Mouse (Mus musculus) CH12.LX (cell line): ENCODE results near the gene Birc2.
"Not testable (repeated sequence)": the region's sequence is repeated elsewhere in the genome, so short reads cannot be mapped to it uniquely, and the experiment has no call there.

Source experiments
- CTCF ChIP-seq, 2 experiments: IDR thresholded peaks in 1 of 2; conservative IDR thresholded peaks in 1 of 2; 2 replicates each; pipeline ENCODE4 v1.5.1; 2011 to 2012; ENCODE audit warnings: low read depth in 2 of 2, low read length in 2 of 2, improper control_type of control experiment in 1 of 2, inconsistent platforms in 1 of 2, mild to moderate bottlenecking in 1 of 2, moderate library complexity in 1 of 2
- EP300 ChIP-seq: IDR thresholded peaks from 2 replicates; pipeline ENCODE4 v1.6.1; 2011; ENCODE audit warnings: low read length, improper control_type of control experiment
- KAT2A ChIP-seq: IDR thresholded peaks from 2 replicates; pipeline ENCODE4 v1.6.1; 2012; ENCODE audit warnings: low read length, improper control_type of control experiment, inconsistent platforms; ENCODE audit not compliant: insufficient replicate concordance
- MAX ChIP-seq: IDR thresholded peaks from 2 replicates; pipeline ENCODE4 v1.6.1; 2011; ENCODE audit warnings: low read length, improper control_type of control experiment
- MYC ChIP-seq: IDR thresholded peaks from 2 replicates; pipeline ENCODE4 v1.6.1; 2011; ENCODE audit warnings: low read depth, mild to moderate bottlenecking, improper control_type of control experiment, low read length
- NELFE ChIP-seq: IDR thresholded peaks from 2 replicates; pipeline ENCODE4 v1.6.1; 2011; ENCODE audit warnings: low read depth, low read length, improper control_type of control experiment
- POLR2A ChIP-seq: IDR thresholded peaks from 2 replicates; pipeline ENCODE4 v1.6.1; 2011; ENCODE audit warnings: low read depth, mild to moderate bottlenecking, improper control_type of control experiment, low read length
- POLR2AphosphoS2 ChIP-seq: IDR thresholded peaks from 2 replicates; pipeline ENCODE4 v1.6.1; 2011; ENCODE audit warnings: low read depth, low read length, improper control_type of control experiment
- RCOR1 ChIP-seq: conservative IDR thresholded peaks from 2 replicates; pipeline ENCODE4 v1.6.1; 2012; ENCODE audit warnings: low read depth, mild to moderate bottlenecking, inconsistent platforms, low read length, improper control_type of control experiment
- SMC3 ChIP-seq: IDR thresholded peaks from 2 replicates; pipeline ENCODE4 v1.6.1; 2011; ENCODE audit warnings: low read depth, low read length, improper control_type of control experiment
- TBP ChIP-seq: conservative IDR thresholded peaks from 2 replicates; pipeline ENCODE4 v1.6.1; 2011; ENCODE audit warnings: low read depth, low read length, improper control_type of control experiment
- TCF12 ChIP-seq: IDR thresholded peaks from 2 replicates; pipeline ENCODE4 v1.6.1; 2014; ENCODE audit warnings: low read depth, mild to moderate bottlenecking, inconsistent platforms, low read length, improper control_type of control experiment
- ZC3H11A ChIP-seq: IDR thresholded peaks from 2 replicates; pipeline ENCODE4 v1.6.1; 2012; ENCODE audit warnings: low read depth, mild to moderate bottlenecking, inconsistent platforms, low read length, improper control_type of control experiment
- ZMIZ1 ChIP-seq: IDR thresholded peaks from 2 replicates; pipeline ENCODE4 v1.6.1; 2012; ENCODE audit warnings: low read depth, mild to moderate bottlenecking, inconsistent platforms, low read length, improper control_type of control experiment

- not testable (repeated sequence) for TF ChIP-seq ZC3H11A; RCOR1; CTCF (conservative IDR thresholded peaks at IDR 0.05 in 1 of 2, IDR thresholded peaks at IDR 0.05 in 1 of 2; ENCODE audit: low read depth in 2 of 2, low read length in 2 of 2); MYC; ZMIZ1; SMC3; MAX; NELFE; POLR2AphosphoS2; EP300; KAT2A; TCF12; TBP; POLR2A
Measured at GRCm38 (mm10) chr9:7854196-7854595, 17.3 kb upstream of the Birc2 start.
